Mouse (Mus musculus) lung, adult 2 months (tissue): ENCODE measurements around the gene Mtfp1. TPM values are rescaled to one million over a fixed set of nuclear protein-coding genes. Genes with fewer than 3 reads are reported as not detected.

ENCODE experiments used
- DNase-seq: peaks from one replicate; pipeline ENCODE4 v3.0.0; 2022
- H3K4me1 ChIP-seq: fragments of 200-500 bp; 2 replicates; pipeline ENCODE4 v1.6.1; 2011; ENCODE audit warnings: low read length; ENCODE audit not compliant: control insufficient read depth, insufficient read depth
- H3K4me3 ChIP-seq: fragments of 200-500 bp; replicated peaks from 2 replicates; pipeline ENCODE3; 2011; ENCODE audit warnings: low read depth, mild to moderate bottlenecking, control low read depth, low read length; ENCODE audit errors: extremely low read depth
- CTCF ChIP-seq: fragments of 200-500 bp; IDR thresholded peaks from 2 replicates; pipeline ENCODE4 v1.5.1; 2011; ENCODE audit warnings: mild to moderate bottlenecking, low read length, control low read depth; ENCODE audit not compliant: insufficient read depth
- POLR2A ChIP-seq: fragments of 200-500 bp; IDR thresholded peaks from 2 replicates; pipeline ENCODE4 v1.6.1; 2011; ENCODE audit warnings: low read depth, mild to moderate bottlenecking, control low read depth, low read length, borderline replicate concordance; ENCODE audit errors: extremely low read depth
- WGBS: fragments of 180-500 bp; shearing (Covaris S2); methylation state at CpG from one replicate; pipeline ENCODE4 v1.1.7; 2018; 5-methylcytosine and 5-hydroxymethylcytosine counted together
- polyA plus RNA-seq: library from polyadenylated mRNA; depleted of rRNA; stranded (reverse); fragments of >200 nt; gene quantifications from 2 replicates; pipeline ENCODE4 v1.2.3, GENCODE M21; 2012

Mtfp1 gene
- polyA plus RNA-seq, 1 experiment: 8.9 TPM

DNA sequence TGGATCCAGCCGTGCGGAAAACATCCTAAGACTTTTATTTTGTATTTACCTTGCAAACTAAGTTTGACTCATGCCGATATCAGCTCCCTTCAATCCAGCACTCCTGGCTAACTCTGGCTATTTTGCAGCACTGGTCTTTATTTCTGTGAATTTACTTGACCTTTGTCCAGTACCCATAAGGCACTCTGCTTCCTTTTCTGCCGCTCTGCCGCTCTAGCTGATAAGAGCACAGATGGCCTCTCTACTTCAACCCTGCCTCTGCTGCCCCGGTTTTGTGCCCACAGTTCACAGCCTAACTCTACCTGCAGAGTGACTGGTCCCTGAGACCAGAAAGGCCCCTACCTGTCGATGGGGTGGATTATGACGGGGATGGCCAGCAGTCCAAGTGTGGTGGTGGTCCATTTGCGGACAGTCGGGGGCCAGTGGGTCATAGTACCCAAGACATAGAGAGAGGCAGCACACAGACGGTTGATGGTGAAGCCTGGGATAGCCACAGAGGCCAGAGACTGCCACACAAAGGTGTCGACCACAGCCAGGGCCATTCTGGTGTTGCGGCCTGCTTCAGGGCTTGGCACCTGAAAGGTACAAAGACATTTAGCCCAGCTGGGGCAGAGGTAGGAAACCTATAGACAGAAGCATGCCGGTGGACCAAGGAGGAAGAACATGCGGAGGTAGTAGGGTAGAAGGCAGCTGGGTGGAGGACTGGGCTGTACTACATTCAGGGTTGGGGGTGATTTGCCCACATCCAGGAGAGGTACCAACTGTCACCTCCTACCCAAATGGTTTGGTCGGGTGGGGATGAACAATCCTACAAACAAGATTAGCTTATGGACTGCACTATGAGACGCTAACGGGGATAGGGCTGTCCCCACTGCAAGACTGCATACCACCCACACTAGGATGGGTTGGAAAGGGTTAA, 1.5 kb downstream of the Mtfp1 start:
- 79% methylated on average over 18 of the region's 18 CpGs for WGBS
- Histone ChIP-seq H3K4me3 (no peak overlapping the region), H3K4me1 (peaks cover 5% of the 10 kb centered on the region)
- no peak for DNase-seq
- no peak for TF ChIP-seq POLR2A
- TF ChIP-seq CTCF: no peak

DNA sequence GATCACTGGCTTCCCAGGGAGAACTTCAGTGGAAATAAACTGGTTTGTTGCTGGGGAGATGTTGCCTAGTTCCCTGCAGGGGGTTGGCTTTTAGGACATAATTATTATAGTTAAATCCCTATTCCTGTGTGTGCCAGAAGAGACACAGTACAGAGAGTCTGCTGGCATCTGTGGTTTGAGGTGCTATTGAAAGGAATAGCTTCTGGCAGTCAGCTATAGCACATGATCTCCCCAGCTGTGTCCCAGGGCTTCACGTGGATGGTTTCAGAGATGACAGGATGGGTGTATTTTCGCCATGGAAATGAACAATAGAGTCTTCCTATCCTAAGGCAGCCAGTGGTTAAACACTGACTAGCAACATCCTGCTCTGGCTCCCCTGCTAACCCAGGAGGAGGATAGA, 8.0 kb downstream of the Mtfp1 start:
- 42% methylated on average over 2 of the region's 2 CpGs for whole genome bisulfite sequencing
- no peaks in the 10 kb centered on the region for H3K4me1 ChIP-seq
- no peak overlapping the region for H3K4me3 ChIP-seq
- no peak for TF ChIP-seq CTCF
- TF ChIP-seq POLR2A: no peak
- DNase-seq: no peak

DNA sequence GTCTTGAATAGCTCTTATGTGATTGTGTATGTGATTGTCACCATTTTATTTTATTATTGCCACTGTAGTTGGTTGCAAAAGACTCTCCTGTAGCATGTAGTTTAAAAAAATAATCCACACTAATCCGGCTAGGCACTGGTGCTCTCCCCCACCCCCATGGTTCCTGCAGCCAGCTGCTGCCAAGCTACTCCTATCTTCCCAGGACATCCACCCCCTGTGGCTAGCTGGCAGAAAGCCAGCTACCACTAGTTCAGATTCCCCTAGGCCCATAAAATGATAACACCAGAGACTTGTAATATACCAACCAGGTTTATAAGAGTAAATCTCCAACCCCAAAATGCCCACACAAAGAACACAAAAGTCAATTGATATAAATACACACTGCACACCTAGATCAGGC, 9.0 kb downstream of the Mtfp1 start:
- H3K4me3 ChIP-seq: no peak overlapping the region
- TF ChIP-seq CTCF: no peak
- TF ChIP-seq POLR2A: no peak
- 44% methylated on average over 1 of the region's 1 CpGs for WGBS
- no peaks in the 10 kb centered on the region for H3K4me1 ChIP-seq
- DNase-seq: no peak

DNA sequence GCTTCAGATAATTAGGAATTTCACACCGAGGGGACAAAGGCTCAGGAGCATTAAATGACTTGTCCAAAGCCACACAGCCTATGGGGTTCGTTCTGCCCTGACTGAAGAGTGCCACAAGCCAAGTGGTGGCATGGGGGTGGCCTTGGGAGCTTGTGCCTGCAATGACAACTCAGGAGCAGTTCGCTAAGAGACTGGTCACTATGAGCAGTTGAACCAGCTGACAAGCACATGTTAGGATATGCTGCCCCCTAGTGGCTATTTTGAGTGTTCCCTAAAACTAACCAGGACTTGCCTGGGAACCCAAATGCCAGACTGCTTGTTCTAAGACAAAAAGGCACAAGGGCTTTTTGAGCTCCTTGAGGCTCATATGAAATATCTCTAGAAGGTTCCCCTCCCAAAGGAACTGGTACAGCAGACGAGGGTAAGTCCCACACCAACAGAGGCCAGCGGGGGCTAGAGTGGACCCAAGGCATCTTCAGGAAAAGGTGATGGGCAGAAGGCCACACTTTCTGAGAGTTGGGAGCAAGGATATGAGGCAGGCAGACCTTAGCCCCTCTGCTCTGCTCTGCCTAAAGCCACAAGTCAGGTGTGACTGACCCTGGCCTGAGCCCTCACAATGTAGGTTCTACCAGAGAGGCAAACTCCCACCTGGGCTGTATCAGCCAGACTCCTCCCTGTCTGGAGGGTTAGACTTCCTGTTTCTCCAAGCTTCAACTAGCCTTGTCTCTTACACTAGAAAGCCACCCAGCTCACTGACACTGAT, 11.7 kb downstream of the Mtfp1 start:
- no peaks in the 10 kb centered on the region for H3K4me1 ChIP-seq
- DNase-seq: no peak
- H3K4me3 ChIP-seq: no peak overlapping the region
- TF ChIP-seq CTCF (peak; percentile 51; the same call in 1 of the 2 replicates), POLR2A (no peak)
- WGBS: 37% methylated on average over 5 of the region's 5 CpGs

DNA sequence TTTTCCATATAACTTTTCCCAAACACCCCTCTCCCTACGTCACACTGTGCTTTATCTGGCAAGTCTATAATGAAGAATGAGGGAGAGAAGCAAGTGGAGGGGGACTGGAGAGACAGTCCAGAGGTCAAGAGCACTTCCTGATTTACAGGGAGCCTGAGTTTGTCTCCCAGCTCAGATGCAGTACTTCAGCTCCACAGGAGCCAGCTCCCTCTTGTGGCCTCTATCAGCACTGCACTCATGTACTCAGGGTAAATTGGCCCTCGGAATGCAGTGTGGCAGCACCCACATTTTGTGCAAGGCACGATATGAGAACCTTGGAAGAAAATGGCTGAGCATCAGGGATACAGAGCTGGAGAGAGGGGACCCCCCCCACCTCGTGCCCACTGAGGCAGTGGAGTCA, 15.0 kb downstream of the Mtfp1 start:
- Histone ChIP-seq H3K4me1 (no peaks in the 10 kb centered on the region), H3K4me3 (no peak overlapping the region)
- TF ChIP-seq POLR2A: no peak; the same call in 1 of the 2 replicates
- TF ChIP-seq CTCF: peak; percentile 95
- WGBS: 11% methylated on average over 4 of the region's 4 CpGs
- peak; percentile 75 for DNase-seq

DNA sequence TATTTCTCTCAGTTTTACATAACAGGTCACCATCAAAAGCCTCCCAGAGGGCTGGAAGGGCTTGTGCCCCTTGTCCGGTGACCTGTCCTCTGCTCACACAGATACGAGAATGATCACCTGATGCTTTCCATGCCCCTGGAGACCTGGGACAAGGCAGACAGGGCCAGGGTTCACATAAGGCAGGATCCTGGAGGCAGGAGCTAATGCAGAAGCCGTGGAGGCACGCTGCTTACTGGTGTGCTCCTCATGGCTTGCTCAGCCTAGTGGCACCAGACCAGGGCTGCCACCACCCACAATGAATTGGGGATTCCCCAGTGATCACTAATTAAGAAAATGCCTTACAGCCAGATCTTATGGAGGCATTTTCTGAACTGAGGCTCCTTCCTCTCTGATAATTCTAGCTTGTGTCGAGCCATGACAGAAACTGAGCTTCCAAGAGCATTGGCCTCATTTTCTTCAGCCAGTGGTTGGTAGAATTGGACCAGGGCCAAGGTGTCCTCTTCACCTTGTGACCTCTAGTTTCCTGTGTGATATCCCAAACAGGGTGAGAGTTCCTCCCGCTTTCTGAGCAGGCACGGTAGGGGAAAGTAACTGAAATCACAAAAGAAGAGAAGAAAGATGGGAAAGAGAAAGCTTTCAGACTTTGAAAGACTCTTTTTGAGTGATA, 16.8 kb downstream of the Mtfp1 start:
- Histone ChIP-seq H3K4me3 (no peak overlapping the region), H3K4me1 (no peaks in the 10 kb centered on the region)
- TF ChIP-seq CTCF (peak; percentile 13; the same call in 1 of the 2 replicates), POLR2A (peak; percentile 89; the same call in 1 of the 2 replicates)
- 61% methylated on average over 7 of the region's 7 CpGs for WGBS
- DNase-seq: peak; percentile 56

DNA sequence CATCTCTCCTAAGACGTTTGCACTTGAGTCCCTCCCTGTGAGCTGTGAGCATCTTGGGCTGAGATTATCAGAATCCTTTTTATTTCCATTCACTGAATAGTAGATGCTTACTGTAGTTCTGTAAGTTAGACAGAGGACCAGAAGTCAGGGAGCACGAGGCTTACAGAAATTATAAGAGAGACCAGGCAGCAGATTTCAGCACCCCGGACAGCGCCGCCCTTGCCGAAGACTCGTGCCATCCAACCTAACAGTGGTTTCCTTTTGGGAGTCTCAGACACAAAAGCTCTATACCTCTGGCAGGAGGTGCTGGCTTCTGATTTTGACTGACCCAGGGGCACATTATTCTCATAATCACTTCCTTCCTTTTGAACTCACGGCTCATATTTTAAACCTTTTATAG, 18.6 kb downstream of the Mtfp1 start:
- Histone ChIP-seq H3K4me3 (no peak overlapping the region), H3K4me1 (no peaks in the 10 kb centered on the region)
- DNase-seq: no peak
- 17% methylated on average over 8 of the region's 8 CpGs for WGBS
- TF ChIP-seq POLR2A (no peak), CTCF (no peak)

DNA sequence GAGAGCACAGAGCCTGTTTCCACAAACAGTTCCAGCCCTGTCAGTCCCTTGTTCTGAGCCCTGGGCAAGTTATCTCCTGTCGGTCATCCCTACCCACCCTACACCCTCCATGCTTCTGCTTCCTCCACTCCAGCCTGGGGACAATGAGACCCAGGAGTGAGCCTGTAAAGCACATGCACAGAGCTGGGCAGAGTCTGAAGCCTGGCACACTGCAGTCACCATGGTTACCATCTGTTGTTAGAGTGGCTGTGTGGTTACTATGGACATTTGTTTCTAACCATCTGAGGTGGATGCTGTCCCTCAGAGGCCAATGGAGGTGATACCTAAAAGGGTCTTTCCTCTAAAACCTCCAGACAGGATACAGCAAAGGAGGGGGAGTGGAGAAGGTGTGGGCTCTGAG, 25.6 kb downstream of the Mtfp1 start:
- Histone ChIP-seq H3K4me3 (peak overlapping the region; percentile 36), H3K4me1 (no peaks in the 10 kb centered on the region)
- 59% methylated on average over 1 of the region's 1 CpGs for WGBS
- no peak for DNase-seq
- TF ChIP-seq CTCF (no peak), POLR2A (peak; percentile 20; the same call in 1 of the 2 replicates)

DNA sequence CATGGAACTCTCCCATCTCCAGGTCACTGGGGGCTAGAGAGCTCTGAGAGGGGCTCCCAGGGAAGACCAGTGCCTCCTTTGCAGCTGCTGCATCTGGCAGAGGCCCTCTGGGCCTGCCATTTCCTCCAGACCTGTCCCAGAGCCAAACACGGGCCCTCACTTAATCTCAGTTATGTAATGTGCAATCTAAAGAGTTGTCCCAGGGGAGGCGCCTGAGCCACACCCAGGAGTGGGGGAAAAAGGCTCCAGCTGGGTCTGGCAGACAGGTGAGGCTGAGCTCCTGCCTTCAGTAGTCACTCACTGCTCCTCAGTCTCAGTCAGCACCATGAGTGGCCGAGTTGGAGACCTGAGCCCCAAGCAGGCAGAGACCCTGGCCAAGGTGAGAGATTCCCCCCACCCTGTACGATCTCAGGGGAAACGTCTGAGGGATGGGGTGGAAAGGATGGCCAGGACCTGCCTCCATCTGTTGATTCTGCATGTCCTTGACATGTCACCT, 30.6 kb downstream of the Mtfp1 start, which contains the start of gene Sec14l3:
Gene Sec14l3 (plus strand): TSS at position 215 of the 496 bp plus-strand sequence.
- WGBS: 34% methylated on average over 5 of the region's 5 CpGs
- peak within 1 kb of the TSS; percentile 59 for H3K4me3 ChIP-seq
- peak; percentile 96 for TF ChIP-seq POLR2A
- TF ChIP-seq CTCF: no peak
- H3K4me1 ChIP-seq: peaks cover 10% of the 10 kb centered on the region; the same call in 1 of the 2 replicates
- peak; percentile 77 for DNase-seq
